11 mouse cellular contexts compared by ENCODE assay signal in genomic region chr5:88542651-88543282, GRCm38 (mm10). TPM values are rescaled to one million over a fixed set of nuclear protein-coding genes. Genes with fewer than 3 reads are reported as not detected.
DNase-seq lines count a peak whose midpoint lies in the region; ATAC-seq lines count a peak whose summit lies in the region.
"Had no signal": no experiment of that assay in that cellular context is flagged by ENCODE, and none has a peak within 500 bp of the region (broad histone marks: within the 10 kb centered on the region; RNA-seq: fewer than 3 reads in every experiment).

No protein-coding gene starts in this region.

- ATAC-seq in liver, embryonic 11.5 days (replicated peaks; ENCODE audit: low FRiP score) = peak; percentile 68
- 0 out of 2 replicates have a peak, but pooled peaks have one; percentile 33 for ATAC-seq in heart, embryonic 12.5 days (ENCODE audit: insufficient number of reproducible peaks, low FRiP score)

- no peak overlapping the region for H3K9ac ChIP-seq in liver, embryonic 11.5 days (ENCODE audit: low read depth, low read length)
- no peak overlapping the region for H3K9ac ChIP-seq in heart, embryonic 12.5 days

- no peaks in the 10 kb centered on the region for H3K36me3 ChIP-seq in liver, embryonic 11.5 days (ENCODE audit: control insufficient read depth, insufficient read depth, low read length)
- no peaks in the 10 kb centered on the region for H3K36me3 ChIP-seq in heart, embryonic 12.5 days

- WGBS in liver, embryonic 11.5 days = 58% methylated on average over 5 of the region's 5 CpGs
- 57% methylated on average over 5 of the region's 5 CpGs for WGBS in heart, embryonic 12.5 days

- DNase-seq in adrenal gland, adult (ENCODE audit: inconsistent age in 2 of 2, low spot score in 1 of 2) = peak; percentile 36 to 79
- no peak for DNase-seq in adrenal gland, adult 8-10 months
- DNase-seq in liver, embryonic 11.5 days (ENCODE audit: low spot score) = no peak
- DNase-seq in liver = no peak
- DNase-seq in brain, adult 2 months (ENCODE audit: low read depth, low spot score) = peak; percentile 76
- DNase-seq in kidney, postnatal 25 days = peak; percentile 58 to 70
- peak; percentile 64 for DNase-seq in naive thymus-derived CD4-positive, alpha-beta T cell, adult 2 months (ENCODE audit: low read depth)

- no peaks in the 10 kb centered on the region for H3K27me3 ChIP-seq in liver, embryonic 11.5 days (replicated peaks; ENCODE audit: control insufficient read depth, insufficient read depth, low read length)
- no peaks in the 10 kb centered on the region for H3K27me3 ChIP-seq in heart, embryonic 12.5 days (replicated peaks)

- no peaks in the 10 kb centered on the region for H3K9me3 ChIP-seq in liver, embryonic 11.5 days (ENCODE audit: control insufficient read depth, low read length)
- no peaks in the 10 kb centered on the region for H3K9me3 ChIP-seq in heart, embryonic 12.5 days (replicated peaks)

- no peak overlapping the region for H3K4me3 ChIP-seq in liver, embryonic 11.5 days (ENCODE audit: low read depth, low read length)
- H3K4me3 ChIP-seq in heart, embryonic 12.5 days = no peak overlapping the region

- H3K27ac ChIP-seq in liver, embryonic 11.5 days (ENCODE audit: low read depth, low read length) = no peak overlapping the region
- no peak overlapping the region for H3K27ac ChIP-seq in heart, embryonic 12.5 days (ENCODE audit: poor library complexity, severe bottlenecking)
- H3K27ac ChIP-seq: macrophage had no signal

- no peak overlapping the region for H3K4me2 ChIP-seq in liver, embryonic 11.5 days
- H3K4me2 ChIP-seq in heart, embryonic 12.5 days = no peak overlapping the region

- H3K4me1 ChIP-seq in liver, embryonic 11.5 days (replicated peaks; ENCODE audit: control insufficient read depth, insufficient read depth, low read length) = no peaks in the 10 kb centered on the region
- H3K4me1 ChIP-seq in heart, embryonic 12.5 days (replicated peaks) = no peaks in the 10 kb centered on the region

RNA-seq across cellular contexts. Expression of gene Utp3, which starts 11.5 kb away (rescaled TPM):
- 10 to 100 TPM; 30.5 to 39.0 (median 35.2) TPM for total RNA-seq in adrenal gland, adult 8-10 months (2022)
- polyA plus RNA-seq in liver, embryonic 11.5 days (2014; fragmentation: Nextera tagmentation; extraction: Ambion mirVana) = 74.5 and 77.7 TPM in 2 replicates
- 47.4 and 49.1 TPM in 2 replicates for polyA plus RNA-seq in heart, embryonic 12.5 days (2016; fragmentation: Nextera tagmentation; extraction: Ambion mirVana)

RNA-seq across cellular contexts. Expression of gene Jchain, which starts 15.1 kb away (rescaled TPM):
- 1 to 10 TPM; 1.7 to 5.9 (median 3.2) TPM for total RNA-seq in adrenal gland, adult 8-10 months (2022)
- 0.23 TPM in 1 of 2 replicates, not detected in the other for polyA plus RNA-seq in liver, embryonic 11.5 days (2014; fragmentation: Nextera tagmentation; extraction: Ambion mirVana)
- polyA plus RNA-seq in heart, embryonic 12.5 days (2016; fragmentation: Nextera tagmentation; extraction: Ambion mirVana) = 0.24 TPM in 1 of 2 replicates, not detected in the other
- polyA plus RNA-seq: C2C12 had no signal

RNA-seq across cellular contexts. Expression of gene Rufy3, which starts 22.1 kb away (rescaled TPM):
- 10 to 100 TPM; 31.8 to 45.7 (median 40.1) TPM for total RNA-seq in adrenal gland, adult 8-10 months (2022)
- 9.1 and 10.7 TPM in 2 replicates for polyA plus RNA-seq in liver, embryonic 11.5 days (2014; fragmentation: Nextera tagmentation; extraction: Ambion mirVana)
- polyA plus RNA-seq in heart, embryonic 12.5 days (2016; fragmentation: Nextera tagmentation; extraction: Ambion mirVana) = 15.2 and 15.9 TPM in 2 replicates

RNA-seq across cellular contexts. Expression of gene Enam, which starts 55.0 kb away (rescaled TPM):
- not detected for total RNA-seq in adrenal gland, adult 8-10 months (2022)
- polyA plus RNA-seq in liver, embryonic 11.5 days (2014; fragmentation: Nextera tagmentation; extraction: Ambion mirVana) = not detected in 2 replicates
- polyA plus RNA-seq in heart, embryonic 12.5 days (2016; fragmentation: Nextera tagmentation; extraction: Ambion mirVana) = not detected in 2 replicates
- polyA plus RNA-seq: C2C12; frontal cortex, adult 2 months; macrophage had no signal

Comparison
In these comparisons a context has a peak if more than half of its experiments do, and no peak if none do; other contexts are left out.
1. DNase-seq: peak in adrenal gland, adult (2 of 2), brain, adult 2 months (single experiment), kidney, postnatal 25 days (2 of 2) and naive thymus-derived CD4-positive, alpha-beta T cell, adult 2 months (single experiment); none in adrenal gland, adult 8-10 months (single experiment), liver, embryonic 11.5 days (single experiment) and liver (single experiment).